Comparison of ENCODE assay signal across 1 mouse cellular context in the genomic region with DNA sequence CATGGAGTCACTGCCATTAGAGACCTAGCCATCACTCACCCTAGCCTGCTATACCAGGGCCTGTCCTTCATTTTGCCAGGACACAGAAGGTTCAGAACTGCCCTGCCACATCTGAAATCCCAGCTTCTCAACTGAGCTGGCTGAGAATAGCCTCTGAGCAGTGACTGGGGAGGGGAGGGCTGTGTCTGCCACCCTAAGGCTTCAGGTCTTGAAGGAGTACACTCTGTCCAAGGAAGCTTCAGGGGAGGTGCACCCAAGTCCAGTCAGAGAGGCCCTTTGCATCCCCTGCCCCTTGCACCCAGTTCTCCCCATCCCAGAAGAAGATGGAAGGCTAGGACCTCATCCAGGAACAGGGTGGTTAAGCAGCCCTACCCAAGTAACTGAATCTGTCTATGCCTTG.
TF ChIP-seq lines count a peak whose summit lies in the region.

No protein-coding gene starts in this region.

TF ChIP-seq in CH12.LX, 34 proteins besides CTCF, POLR2A, EP300 and RAD21:
- TF ChIP-seq JUN (IDR thresholded peaks at IDR 0.05; ENCODE audit: insufficient read depth, low read depth, low read length), result no peak
- TF ChIP-seq ZKSCAN1 (IDR thresholded peaks at IDR 0.05; ENCODE audit: borderline replicate concordance, low read depth, low read length), result no peak
- TF ChIP-seq MAFK (IDR thresholded peaks at IDR 0.05; ENCODE audit: insufficient replicate concordance, low read length), result no peak
- no peak for TF ChIP-seq CHD1 (IDR thresholded peaks at IDR 0.05; ENCODE audit: low read depth, low read length)
- TF ChIP-seq SIN3A (IDR thresholded peaks at IDR 0.05; ENCODE audit: low read length), result no peak
- no peak for TF ChIP-seq ETS1 (conservative IDR thresholded peaks at IDR 0.05; ENCODE audit: low read depth, low read length)
- TF ChIP-seq MAZ (IDR thresholded peaks at IDR 0.05; ENCODE audit: low read depth, low read length), result no peak
- TF ChIP-seq MAX (IDR thresholded peaks at IDR 0.05; ENCODE audit: low read length), result no peak
TF ChIP-seq in CH12.LX: peak in this region for 0.
